Mouse (Mus musculus): ENCODE measurements at regions not wholly inside any gene's neighbourhood (a gene's known extent, or its start where the extent isn't known, plus 50 kb on each side); places are given as distances from the start of the nearest gene placed in this dataset.

- Histone ChIP-seq H3K36me3 (ENCODE audit: insufficient read depth, low read length) (no peaks in the 10 kb centered on the region), H3K4me3 (replicated peaks; ENCODE audit: low read depth, low read length) (no peak overlapping the region), H3K9me3 (replicated peaks; ENCODE audit: low read length) (no peaks in the 10 kb centered on the region), H3K27ac (no peak overlapping the region), H3K4me2 (ENCODE audit: low read length) (no peak overlapping the region), H3K27me3 (ENCODE audit: insufficient read depth, low read length) (no peaks in the 10 kb centered on the region), H3K9ac (ENCODE audit: low read depth, low read length) (no peak overlapping the region), H3K4me1 (replicated peaks; ENCODE audit: insufficient read depth, low read length) (no peaks in the 10 kb centered on the region)
- ATAC-seq (replicated peaks; ENCODE audit: low FRiP score, low read depth) = no peak
- no peak for TF ChIP-seq CTCF (IDR thresholded peaks at IDR 0.05; ENCODE audit: low read depth)
- 51% methylated on average over 3 of the region's 3 CpGs for WGBS
- no peak for DNase-seq (ENCODE audit: low spot score)
These were observed 257.1 kb downstream of the Lmo4 start for GRCm38 (mm10) chr3:143947938-143948267.

DNA sequence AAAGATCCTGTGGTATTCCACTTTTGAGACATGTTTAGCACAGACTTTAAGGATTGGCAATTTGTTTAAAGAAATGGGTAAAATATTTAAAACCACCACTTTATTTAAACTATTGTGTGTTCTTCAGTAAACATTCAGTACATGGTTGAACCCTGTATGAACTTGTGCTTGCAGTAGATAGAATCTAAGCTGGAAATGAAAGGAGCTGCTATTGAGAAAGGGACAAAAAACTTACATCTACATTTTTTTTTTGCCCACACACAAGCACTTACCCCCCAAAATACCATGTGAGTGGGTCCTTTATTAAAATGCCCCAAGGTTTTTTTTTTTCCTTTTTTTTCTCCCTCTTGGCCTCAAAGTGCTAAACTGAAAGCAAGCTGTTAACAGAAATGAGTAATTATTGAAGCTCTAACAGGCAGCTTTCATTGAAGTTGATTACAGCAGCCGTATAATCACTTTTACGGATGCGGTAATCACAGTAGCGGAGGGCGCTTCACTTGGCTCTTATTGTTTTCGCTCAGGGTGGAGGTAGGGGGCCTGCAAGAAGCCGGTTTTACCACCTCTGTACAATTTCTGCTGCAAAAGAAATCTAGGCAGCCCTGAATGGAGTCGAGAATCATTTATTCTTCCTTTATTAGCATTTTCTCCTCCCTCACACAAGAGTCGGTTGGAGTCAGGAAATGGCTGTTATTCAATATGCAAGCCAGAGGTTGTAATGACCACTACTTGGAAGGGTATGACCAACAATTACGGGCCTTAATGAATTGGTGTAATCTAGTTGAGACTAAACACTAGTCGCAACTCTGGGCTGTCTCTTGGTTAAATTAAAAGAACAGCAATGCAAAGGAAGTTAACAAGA lies 257.7 kb downstream of the Lmo4 start:
- Histone ChIP-seq H3K4me1 (replicated peaks; ENCODE audit: insufficient read depth, low read length) (no peaks in the 10 kb centered on the region), H3K9ac (ENCODE audit: low read depth, low read length) (no peak overlapping the region), H3K4me2 (ENCODE audit: low read length) (peak overlapping the region; percentile 25), H3K27ac (no peak overlapping the region), H3K9me3 (replicated peaks; ENCODE audit: low read length) (no peaks in the 10 kb centered on the region), H3K36me3 (ENCODE audit: insufficient read depth, low read length) (no peaks in the 10 kb centered on the region), H3K4me3 (replicated peaks; ENCODE audit: low read depth, low read length) (no peak overlapping the region), H3K27me3 (ENCODE audit: insufficient read depth, low read length) (no peaks in the 10 kb centered on the region)
- 25% methylated on average over 11 of the region's 11 CpGs for WGBS
- TF ChIP-seq CTCF (IDR thresholded peaks at IDR 0.05; ENCODE audit: low read depth) = no peak
- DNase-seq (ENCODE audit: low spot score) (peak; percentile 3), ATAC-seq (replicated peaks; ENCODE audit: low FRiP score, low read depth) (no peak)

- Histone ChIP-seq H3K27ac (no peak overlapping the region), H3K9me3 (replicated peaks; ENCODE audit: low read length) (no peaks in the 10 kb centered on the region), H3K27me3 (ENCODE audit: insufficient read depth, low read length) (no peaks in the 10 kb centered on the region), H3K4me2 (ENCODE audit: low read length) (no peak overlapping the region), H3K9ac (ENCODE audit: low read depth, low read length) (no peak overlapping the region), H3K4me3 (replicated peaks; ENCODE audit: low read depth, low read length) (no peak overlapping the region), H3K4me1 (replicated peaks; ENCODE audit: insufficient read depth, low read length) (no peaks in the 10 kb centered on the region), H3K36me3 (ENCODE audit: insufficient read depth, low read length) (no peaks in the 10 kb centered on the region)
- ATAC-seq (replicated peaks; ENCODE audit: low FRiP score, low read depth) (no peak), DNase-seq (ENCODE audit: low spot score) (no peak)
- WGBS = 92% methylated on average over 3 of the region's 3 CpGs
- no peak for TF ChIP-seq CTCF (IDR thresholded peaks at IDR 0.05; ENCODE audit: low read depth)
These were observed 265.8 kb downstream of the Lmo4 start for GRCm38 (mm10) chr3:143939068-143939709.

- Histone ChIP-seq H3K9ac (ENCODE audit: low read depth, low read length) (no peak overlapping the region), H3K4me2 (ENCODE audit: low read length) (no peak overlapping the region), H3K36me3 (ENCODE audit: insufficient read depth, low read length) (no peaks in the 10 kb centered on the region), H3K4me3 (replicated peaks; ENCODE audit: low read depth, low read length) (no peak overlapping the region), H3K4me1 (replicated peaks; ENCODE audit: insufficient read depth, low read length) (no peaks in the 10 kb centered on the region), H3K27ac (no peak overlapping the region), H3K27me3 (ENCODE audit: insufficient read depth, low read length) (no peaks in the 10 kb centered on the region), H3K9me3 (replicated peaks; ENCODE audit: low read length) (no peaks in the 10 kb centered on the region)
- ATAC-seq (replicated peaks; ENCODE audit: low FRiP score, low read depth) = no peak
- 62% methylated on average over 6 of the region's 6 CpGs for WGBS
- peak; percentile 46 for TF ChIP-seq CTCF (IDR thresholded peaks at IDR 0.05; ENCODE audit: low read depth)
- no peak for DNase-seq (ENCODE audit: low spot score)
These were observed 279.7 kb downstream of the Lmo4 start for GRCm38 (mm10) chr3:143925322-143925721.

DNA sequence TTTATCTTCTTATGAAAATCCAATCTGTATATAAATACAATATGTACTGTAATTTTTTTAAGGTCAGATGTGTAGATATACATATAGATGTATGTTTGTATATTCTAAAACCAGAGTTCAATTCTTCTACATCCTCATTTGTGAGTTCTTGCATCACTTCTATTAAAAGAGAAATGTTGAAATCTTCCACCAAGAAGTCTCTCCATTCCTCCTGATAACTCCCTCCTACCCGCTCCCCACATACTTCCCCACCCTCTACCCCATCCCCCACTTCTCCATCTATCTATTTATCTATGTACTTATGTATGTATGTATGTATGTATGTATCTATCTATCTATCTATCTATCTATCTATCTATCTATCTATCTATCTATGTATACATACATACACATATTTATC lies 285.3 kb downstream of the Lmo4 start:
- no peak for DNase-seq (ENCODE audit: low spot score)
- no peak overlapping the region for H3K4me2 ChIP-seq (ENCODE audit: low read length)
- H3K4me1 ChIP-seq (replicated peaks; ENCODE audit: insufficient read depth, low read length) = no peaks in the 10 kb centered on the region
- no peak overlapping the region for H3K4me3 ChIP-seq (replicated peaks; ENCODE audit: low read depth, low read length)
- H3K36me3 ChIP-seq (ENCODE audit: insufficient read depth, low read length) = no peaks in the 10 kb centered on the region
- no peak overlapping the region for H3K9ac ChIP-seq (ENCODE audit: low read depth, low read length)
- H3K9me3 ChIP-seq (replicated peaks; ENCODE audit: low read length) = no peaks in the 10 kb centered on the region
- no peak for TF ChIP-seq CTCF (IDR thresholded peaks at IDR 0.05; ENCODE audit: low read depth)
- ATAC-seq (replicated peaks; ENCODE audit: low FRiP score, low read depth) = no peak
- WGBS = 94% methylated on average over 1 of the region's 1 CpGs
- no peak overlapping the region for H3K27ac ChIP-seq
- no peaks in the 10 kb centered on the region for H3K27me3 ChIP-seq (ENCODE audit: insufficient read depth, low read length)

DNA sequence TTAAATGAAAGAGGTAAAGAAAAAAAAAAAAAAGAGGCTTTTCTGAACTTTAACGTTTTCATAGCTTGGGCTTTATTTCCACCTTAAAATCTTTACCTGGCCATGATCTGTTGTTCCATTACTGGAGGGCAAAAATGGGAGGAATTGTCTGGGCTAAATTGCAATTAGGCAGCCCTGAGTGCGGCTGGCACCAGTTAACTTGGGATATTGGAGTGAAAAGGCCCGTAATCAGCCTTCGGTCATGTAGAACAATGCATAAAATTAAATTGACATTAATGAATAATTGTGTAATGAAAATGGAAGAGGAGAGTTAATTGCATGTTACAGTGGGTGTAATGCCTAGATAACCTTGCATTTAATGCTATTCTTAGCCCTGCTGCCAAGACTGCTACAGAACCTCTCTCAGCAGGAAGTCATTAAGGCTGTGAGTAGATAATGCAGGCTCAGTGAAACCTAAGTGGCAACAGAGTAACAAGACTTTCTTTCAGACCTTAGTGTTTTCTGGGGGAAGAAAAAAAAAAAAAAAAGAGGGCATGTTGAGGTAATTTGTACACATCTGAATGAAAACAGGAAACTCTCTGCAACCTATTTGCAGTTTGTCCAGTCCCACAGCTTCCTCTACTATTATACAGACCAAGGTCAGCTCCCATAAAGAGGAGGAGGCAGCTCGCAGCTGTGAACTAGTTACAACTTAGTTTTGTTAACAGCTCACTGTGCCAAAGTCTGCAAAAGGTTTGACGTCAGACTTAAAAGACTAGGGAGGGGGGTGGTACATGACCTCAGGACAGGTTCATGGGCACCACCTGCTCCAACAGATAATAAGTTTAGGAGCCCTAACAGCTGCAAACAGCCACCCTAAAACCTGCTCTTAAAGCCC lies 290.4 kb downstream of the Lmo4 start:
- 36% methylated on average over 6 of the region's 6 CpGs for WGBS
- Histone ChIP-seq H3K4me3 (replicated peaks; ENCODE audit: low read depth, low read length) (no peak overlapping the region), H3K36me3 (ENCODE audit: insufficient read depth, low read length) (no peaks in the 10 kb centered on the region), H3K9me3 (replicated peaks; ENCODE audit: low read length) (no peaks in the 10 kb centered on the region), H3K4me2 (ENCODE audit: low read length) (no peak overlapping the region), H3K27ac (no peak overlapping the region), H3K9ac (ENCODE audit: low read depth, low read length) (no peak overlapping the region), H3K27me3 (ENCODE audit: insufficient read depth, low read length) (no peaks in the 10 kb centered on the region), H3K4me1 (replicated peaks; ENCODE audit: insufficient read depth, low read length) (no peaks in the 10 kb centered on the region)
- DNase-seq (ENCODE audit: low spot score) = peak; percentile 33
- no peak for TF ChIP-seq CTCF (IDR thresholded peaks at IDR 0.05; ENCODE audit: low read depth)
- ATAC-seq (replicated peaks; ENCODE audit: low FRiP score, low read depth) = no peak
